Mouse (Mus musculus) erythroblast, adult 5-6 weeks (primary cell): Measurements from ENCODE around the gene Tinagl1. TPM values are rescaled to one million over a fixed set of nuclear protein-coding genes. Genes with fewer than 3 reads are reported as not detected.

ENCODE experiments used
- total RNA-seq, 2 experiments: library from RNA; stranded (forward) in 1 of 2; stranded (reverse) in 1 of 2; fragments of 150-400 nt in 1 of 2; fragments of 200-764, 138-1000 nt in 1 of 2; gene quantifications; 2 replicates each; pipeline versions ENCODE4 v1.2.3 to v1.2.4; 2015 to 2017; ENCODE audit warnings: low replicate concordance in 2 of 2

Gene Tinagl1
- total RNA-seq, 2 experiments from 2014 or later: 67.6 to 95.4 TPM

Other genes starting within 250 kb of the Tinagl1 start
- gene Spocd1, start 245.9 kb downstream of the Tinagl1 start, total RNA-seq (2015; ENCODE audit: low replicate concordance): not detected in 2 replicates
- gene Spocd1, start 245.9 kb downstream of the Tinagl1 start, total RNA-seq (2017; ENCODE audit: low replicate concordance): not detected in 2 replicates
- gene Adgrb2, start 190.3 kb downstream of the Tinagl1 start, total RNA-seq (2015; ENCODE audit: low replicate concordance): not detected in 2 replicates
- gene Adgrb2, start 190.3 kb downstream of the Tinagl1 start, total RNA-seq (2017; ENCODE audit: low replicate concordance): not detected in 2 replicates
- not detected in 2 replicates for gene Col16a1, start 127.3 kb downstream of the Tinagl1 start, total RNA-seq (2015; ENCODE audit: low replicate concordance)
- 0.14 TPM in 1 of 2 replicates, not detected in the other for gene Col16a1, start 127.3 kb downstream of the Tinagl1 start, total RNA-seq (2017; ENCODE audit: low replicate concordance)
- 43.0 and 50.8 TPM in 2 replicates for gene Pef1, start 72.6 kb downstream of the Tinagl1 start, total RNA-seq (2015; ENCODE audit: low replicate concordance)
- 14.6 and 29.5 TPM in 2 replicates for gene Pef1, start 72.6 kb downstream of the Tinagl1 start, total RNA-seq (2017; ENCODE audit: low replicate concordance)
- gene Hcrtr1, start 35.8 kb downstream of the Tinagl1 start, total RNA-seq (2015; ENCODE audit: low replicate concordance): not detected in 2 replicates
- gene Hcrtr1, start 35.8 kb downstream of the Tinagl1 start, total RNA-seq (2017; ENCODE audit: low replicate concordance): not detected in 2 replicates
- gene Gm853, start 47.3 kb upstream of the Tinagl1 start, total RNA-seq (2015; ENCODE audit: low replicate concordance): not detected in 2 replicates
- gene Gm853, start 47.3 kb upstream of the Tinagl1 start, total RNA-seq (2017; ENCODE audit: low replicate concordance): not detected in 2 replicates
- not detected in 2 replicates for gene Serinc2, start 104.1 kb upstream of the Tinagl1 start, total RNA-seq (2015; ENCODE audit: low replicate concordance)
- gene Serinc2, start 104.1 kb upstream of the Tinagl1 start, total RNA-seq (2017; ENCODE audit: low replicate concordance): 1.3 TPM in 1 of 2 replicates, not detected in the other
- gene Fabp3, start 133.5 kb upstream of the Tinagl1 start, total RNA-seq (2015; ENCODE audit: low replicate concordance): 2.1 TPM in 1 of 2 replicates, not detected in the other
- gene Fabp3, start 133.5 kb upstream of the Tinagl1 start, total RNA-seq (2017; ENCODE audit: low replicate concordance): not detected in 2 replicates
- gene Gm10570, start 133.6 kb upstream of the Tinagl1 start, total RNA-seq (2015; ENCODE audit: low replicate concordance): not detected in 2 replicates
- gene Gm10570, start 133.6 kb upstream of the Tinagl1 start, total RNA-seq (2017; ENCODE audit: low replicate concordance): not detected in 2 replicates
- 7.1 and 8.8 TPM in 2 replicates for gene Zcchc17, start 184.8 kb upstream of the Tinagl1 start, total RNA-seq (2015; ENCODE audit: low replicate concordance)
- 27.9 and 61.2 TPM in 2 replicates for gene Zcchc17, start 184.8 kb upstream of the Tinagl1 start, total RNA-seq (2017; ENCODE audit: low replicate concordance)
- gene Snrnp40, start 185.0 kb upstream of the Tinagl1 start, total RNA-seq (2015; ENCODE audit: low replicate concordance): 18.6 and 30.5 TPM in 2 replicates
- 25.0 and 28.2 TPM in 2 replicates for gene Snrnp40, start 185.0 kb upstream of the Tinagl1 start, total RNA-seq (2017; ENCODE audit: low replicate concordance)